Mouse (Mus musculus): ENCODE data around the gene Sigirr.

- TF ChIP-seq CTCF (IDR thresholded peaks at IDR 0.05; ENCODE audit: borderline replicate concordance, insufficient read depth, low read depth, low read length) (no peak), POLR2A (IDR thresholded peaks at IDR 0.05; ENCODE audit: borderline replicate concordance, insufficient read depth, low read length) (no peak)
Observed at GRCm38 (mm10) chr7:141052016-141052415, 48.4 kb downstream of the Sigirr start.
